Mouse (Mus musculus): ENCODE data around the gene Lct.
"Not testable (repeated sequence)": the region's sequence is repeated elsewhere in the genome, so short reads cannot be mapped to it uniquely, and the experiment has no call there.

Gene Lct

GRCm38 (mm10) chr1:128295296-128295695, 32.8 kb downstream of the Lct start:
- DNase-seq, result no peak

- DNase-seq, result peak; percentile 81
Observed at GRCm38 (mm10) chr1:128293524-128293923, 34.6 kb downstream of the Lct start.

GRCm38 (mm10) chr1:128290295-128290694, 37.8 kb downstream of the Lct start:
- DNase-seq, result no peak

DNA sequence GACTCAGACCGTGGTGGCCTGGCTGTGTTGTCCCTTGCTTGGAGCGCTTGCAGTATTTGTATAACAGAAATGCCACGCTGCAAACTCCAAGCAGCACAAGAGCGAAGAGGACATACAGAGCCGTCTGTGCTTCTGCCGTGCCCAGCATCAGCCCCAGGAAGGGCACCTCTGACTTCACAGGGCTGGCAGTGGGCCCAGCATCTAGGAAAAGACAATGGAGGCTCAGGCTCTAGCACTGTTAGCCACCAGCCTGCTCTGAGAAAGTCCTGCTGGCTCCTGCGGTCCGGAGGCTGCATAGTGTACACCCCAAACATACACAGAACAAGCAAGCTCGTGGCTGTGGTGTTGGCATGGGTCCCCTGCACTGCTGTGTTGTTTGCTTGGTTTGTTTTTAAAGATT, 43.0 kb downstream of the Lct start:
- DNase-seq, result no peak

- no peak for DNase-seq
Observed at GRCm38 (mm10) chr1:128284157-128284690, 43.9 kb downstream of the Lct start.

DNA sequence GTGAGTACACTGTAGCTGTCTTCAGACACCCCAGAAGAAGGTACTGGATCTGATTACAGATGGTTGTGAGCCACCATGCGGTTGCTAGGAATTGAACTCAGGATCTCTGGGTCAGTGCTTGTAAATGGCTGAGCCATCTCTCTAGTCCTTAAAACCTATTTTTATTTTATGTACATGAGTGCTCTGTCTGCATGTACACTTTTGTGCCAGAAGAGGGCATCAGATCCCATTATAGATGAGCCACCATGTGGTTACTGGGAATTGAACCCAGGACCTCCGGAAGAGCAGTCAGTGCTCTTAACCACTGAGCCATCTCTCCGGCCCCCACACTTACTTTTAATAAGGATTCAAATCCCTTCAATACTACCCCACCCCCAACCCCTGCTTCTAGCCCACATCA, 45.2 kb downstream of the Lct start:
- no peak for DNase-seq

DNA sequence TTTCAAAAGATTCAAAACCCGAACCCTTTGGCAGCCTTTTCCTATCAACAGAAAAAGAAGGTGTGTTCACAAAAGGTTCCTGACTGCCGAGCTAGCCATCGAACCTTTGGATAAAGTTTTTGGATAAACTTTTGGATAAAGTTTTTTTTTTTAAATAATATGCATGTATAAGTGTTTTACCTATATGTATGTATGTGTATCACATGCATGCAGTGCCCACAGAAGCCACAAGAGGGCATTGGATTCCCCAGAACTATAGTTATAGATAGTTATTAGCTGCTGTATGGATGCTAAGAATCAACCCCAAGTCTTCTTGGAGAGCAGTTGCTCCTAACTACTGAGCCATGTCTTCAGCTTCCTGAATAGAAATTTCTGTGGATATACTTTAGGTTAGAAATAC, 46.4 kb downstream of the Lct start:
- no peak for DNase-seq

DNA sequence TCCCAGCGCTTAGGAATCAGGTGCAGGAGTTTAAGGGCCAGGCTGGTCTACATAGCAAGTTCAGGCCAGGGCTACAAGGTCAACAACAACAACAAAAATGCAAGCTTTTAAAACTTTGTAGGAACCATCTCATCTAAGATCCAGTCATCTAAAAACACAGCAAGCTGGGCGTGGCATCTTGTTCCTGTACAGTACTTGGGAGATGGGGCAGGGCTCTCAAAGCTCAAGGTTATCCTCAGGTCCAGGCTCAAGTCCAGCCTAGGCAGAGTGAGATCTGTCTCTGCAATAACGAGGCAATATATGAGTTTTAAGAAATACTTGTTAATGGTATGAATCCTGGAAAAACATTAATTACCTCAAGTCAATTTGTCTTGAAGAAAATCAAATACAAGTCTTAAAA, 49.6 kb downstream of the Lct start:
- DNase-seq, result no peak

DNA sequence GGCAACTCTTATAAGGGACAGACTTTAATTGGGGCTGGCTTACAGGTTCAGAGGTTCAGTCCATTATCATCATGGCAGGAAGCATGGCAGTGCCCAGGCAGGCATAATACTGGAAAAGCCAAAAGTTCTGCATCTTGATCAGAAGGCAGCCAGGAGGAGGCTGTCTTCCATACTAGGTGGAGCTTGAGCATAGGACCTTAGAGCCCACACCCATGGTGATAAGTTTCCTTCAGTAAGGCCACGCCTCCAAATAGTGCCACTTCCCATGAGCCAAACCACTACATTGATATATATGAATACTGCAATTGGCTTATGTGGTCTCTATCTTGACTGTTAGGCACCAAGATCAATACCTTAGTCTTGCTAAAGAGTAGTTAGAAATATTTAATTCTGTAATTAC, 52.2 kb downstream of the Lct start:
- no peak for DNase-seq

GRCm38 (mm10) chr1:128270731-128271130, 57.4 kb downstream of the Lct start:
- DNase-seq, result no peak

DNA sequence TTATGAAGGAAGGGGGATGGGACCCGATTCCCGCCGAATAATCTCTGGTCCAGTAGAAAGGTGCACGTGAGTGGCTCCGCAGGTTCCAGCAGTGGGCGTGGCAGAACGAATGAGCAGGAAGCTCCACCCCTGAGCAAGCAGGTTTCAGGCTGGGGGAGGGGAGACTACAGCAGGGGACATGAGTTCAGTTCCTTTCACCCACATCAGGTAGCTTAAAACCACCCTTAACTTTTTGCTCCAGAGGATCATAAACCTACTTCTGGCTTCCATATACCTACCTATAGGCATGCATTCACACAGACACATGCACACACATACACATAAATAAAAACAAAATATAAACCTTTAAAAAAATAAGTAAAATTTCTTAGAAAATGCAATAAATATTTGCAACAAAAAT, 61.1 kb downstream of the Lct start:
- not testable (repeated sequence) for DNase-seq

- DNase-seq, result peak; percentile 72
Observed at GRCm38 (mm10) chr1:128244727-128245355, 83.3 kb downstream of the Lct start.

DNA sequence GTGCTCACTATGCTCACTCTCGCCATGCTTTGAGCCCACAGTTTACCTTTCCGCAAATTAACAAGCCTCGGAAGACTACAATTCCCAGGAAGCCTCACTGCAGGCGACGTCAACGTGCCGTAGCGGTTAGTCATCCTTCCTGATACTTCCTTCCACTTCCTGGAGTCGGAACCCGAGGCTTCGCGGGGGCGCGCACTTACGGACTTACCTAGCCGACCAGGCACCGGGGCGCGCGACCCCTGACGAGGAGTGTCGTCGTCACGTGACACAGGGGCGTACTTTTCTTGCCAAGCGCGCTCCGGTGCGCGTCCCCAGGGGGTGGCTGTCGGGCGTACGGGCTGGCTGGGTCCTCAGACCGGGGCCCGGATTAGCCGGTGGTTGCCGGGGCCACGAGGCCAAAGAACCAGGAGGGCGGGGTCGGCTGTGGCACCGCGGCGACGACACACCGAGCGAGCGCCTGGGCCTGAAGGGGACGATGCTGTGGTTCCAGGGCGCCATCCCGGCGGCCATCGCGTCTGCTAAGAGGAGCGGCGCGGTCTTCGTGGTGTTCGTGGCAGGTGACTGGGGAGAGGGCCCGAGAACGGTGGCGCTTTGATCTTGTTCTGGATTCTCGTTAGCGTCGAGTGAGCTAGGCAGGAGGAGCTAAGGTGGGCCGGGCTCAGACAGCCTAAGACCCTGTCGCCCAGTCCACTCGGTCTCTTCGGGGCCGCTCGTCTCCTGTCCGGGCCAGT, 84.0 kb downstream of the Lct start:
- DNase-seq, result peak; percentile 97

- no peak for DNase-seq
Observed at GRCm38 (mm10) chr1:128243627-128243995, 84.5 kb downstream of the Lct start, which contains the start of gene Ubxn4. Gene Ubxn4 (plus strand): TSS chr1:128243964.

- no peak for DNase-seq
Observed at GRCm38 (mm10) chr1:128235181-128235580, 92.9 kb downstream of the Lct start.
